Mouse (Mus musculus): Measurements from ENCODE around the gene S100g. TPM values are rescaled to one million over a fixed set of nuclear protein-coding genes. Genes with fewer than 3 reads are reported as not detected.

The S100g gene
- polyA plus RNA-seq (2014; fragmentation: Nextera tagmentation; extraction: Ambion mirVana): 0.66 TPM in 1 of 2 replicates, not detected in the other

DNA sequence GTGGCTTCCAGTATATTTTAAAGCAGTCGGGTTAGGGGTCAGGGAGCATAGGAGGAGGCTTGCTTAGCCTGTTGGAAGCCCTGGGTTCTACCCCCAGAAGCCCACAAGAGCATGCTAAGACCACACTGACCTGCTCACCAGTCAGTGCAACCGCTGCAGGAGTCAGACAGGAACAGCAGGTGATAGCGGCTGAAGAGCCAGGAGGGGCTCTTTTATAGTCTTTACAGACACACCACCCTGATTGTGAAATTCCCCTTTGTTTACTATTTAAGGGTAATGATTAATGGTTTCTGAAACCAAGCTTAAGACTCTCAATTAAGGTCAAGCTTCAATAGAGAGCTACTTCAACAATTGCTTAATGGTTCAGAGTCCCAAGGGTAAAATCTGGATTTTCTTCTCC, at the start of gene S100g:
TSS of gene S100g (minus strand) at position 217 of the 400 bp plus-strand sequence.
- Histone ChIP-seq H3K36me3 (ENCODE audit: control insufficient read depth, insufficient read depth, low read length) (no peaks in the 10 kb centered on the region), H3K9me3 (ENCODE audit: control insufficient read depth, low read length) (no peaks in the 10 kb centered on the region), H3K27ac (replicated peaks; ENCODE audit: low read depth, low read length) (no peak within 1 kb of the TSS), H3K4me3 (ENCODE audit: low read depth, low read length) (no peak within 1 kb of the TSS), H3K9ac (ENCODE audit: low read depth, low read length) (no peak within 1 kb of the TSS), H3K4me1 (ENCODE audit: control insufficient read depth, insufficient read depth, low read length) (no peaks in the 10 kb centered on the region), H3K27me3 (replicated peaks; ENCODE audit: control insufficient read depth, insufficient read depth, low read length) (peaks cover 3% of the 10 kb centered on the region), H3K4me2 (ENCODE audit: low read depth, low read length) (no peak within 1 kb of the TSS)
- ATAC-seq (ENCODE audit: low read depth): no peak
- WGBS: 59% methylated on average over 3 of the region's 3 CpGs
- peak; percentile 1 for DNase-seq (ENCODE audit: low spot score)

DNA sequence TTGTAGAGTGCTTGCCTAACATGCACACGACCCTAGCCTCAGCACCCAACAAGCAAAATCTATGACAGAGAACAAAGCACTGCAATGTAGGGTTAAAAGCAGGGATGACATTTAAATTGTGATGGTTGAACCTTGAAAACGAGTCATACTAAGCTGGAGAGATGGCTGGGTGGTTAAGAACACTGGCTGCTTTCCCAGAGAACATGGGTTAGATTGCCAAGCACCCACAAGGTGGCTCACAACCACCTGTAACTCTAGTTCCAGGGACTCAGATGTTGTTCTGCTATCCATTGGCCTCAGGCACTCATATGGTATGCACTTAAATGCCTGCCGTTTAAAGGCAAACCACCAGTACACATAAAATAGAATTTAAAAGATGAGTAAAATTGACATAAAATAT, 27.7 kb upstream of the S100g start:
- Histone ChIP-seq H3K9ac (ENCODE audit: low read depth, low read length) (no peak overlapping the region), H3K4me2 (ENCODE audit: low read depth, low read length) (no peak overlapping the region), H3K4me3 (ENCODE audit: low read depth, low read length) (no peak overlapping the region), H3K4me1 (ENCODE audit: control insufficient read depth, insufficient read depth, low read length) (no peaks in the 10 kb centered on the region), H3K27ac (replicated peaks; ENCODE audit: low read depth, low read length) (no peak overlapping the region), H3K27me3 (replicated peaks; ENCODE audit: control insufficient read depth, insufficient read depth, low read length) (no peaks in the 10 kb centered on the region), H3K36me3 (ENCODE audit: control insufficient read depth, insufficient read depth, low read length) (0 out of 2 replicates have a peak, but pooled peaks cover 5% of the 10 kb centered on the region), H3K9me3 (ENCODE audit: control insufficient read depth, low read length) (no peaks in the 10 kb centered on the region)
- DNase-seq (ENCODE audit: low spot score): peak; percentile 5
- WGBS: 67% methylated on average over 3 of the region's 3 CpGs
- no peak for ATAC-seq (ENCODE audit: low read depth)

DNA sequence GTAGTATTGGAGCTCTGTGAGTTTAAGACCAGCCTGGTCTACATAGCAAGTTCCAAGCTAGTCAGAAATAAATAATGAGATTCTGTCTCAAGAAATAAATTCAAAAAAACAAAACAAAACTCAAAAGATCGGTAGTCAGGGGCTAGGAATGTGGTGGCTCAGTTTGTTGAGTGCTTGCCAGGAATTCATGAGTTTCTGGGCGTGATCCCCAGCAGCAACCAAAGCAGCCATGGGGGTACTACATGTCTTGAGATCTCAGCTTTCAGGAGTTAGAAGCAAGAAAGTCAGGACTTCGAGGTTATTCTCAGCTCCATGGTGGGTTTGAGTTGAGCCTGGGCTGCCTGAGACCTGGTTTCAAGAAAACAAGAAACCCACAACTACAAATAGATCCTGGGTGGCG, 27.0 kb upstream of the S100g start:
- Histone ChIP-seq H3K4me2 (ENCODE audit: low read depth, low read length) (no peak overlapping the region), H3K27ac (replicated peaks; ENCODE audit: low read depth, low read length) (no peak overlapping the region)
- 75% methylated on average over 4 of the region's 4 CpGs for whole genome bisulfite sequencing

DNA sequence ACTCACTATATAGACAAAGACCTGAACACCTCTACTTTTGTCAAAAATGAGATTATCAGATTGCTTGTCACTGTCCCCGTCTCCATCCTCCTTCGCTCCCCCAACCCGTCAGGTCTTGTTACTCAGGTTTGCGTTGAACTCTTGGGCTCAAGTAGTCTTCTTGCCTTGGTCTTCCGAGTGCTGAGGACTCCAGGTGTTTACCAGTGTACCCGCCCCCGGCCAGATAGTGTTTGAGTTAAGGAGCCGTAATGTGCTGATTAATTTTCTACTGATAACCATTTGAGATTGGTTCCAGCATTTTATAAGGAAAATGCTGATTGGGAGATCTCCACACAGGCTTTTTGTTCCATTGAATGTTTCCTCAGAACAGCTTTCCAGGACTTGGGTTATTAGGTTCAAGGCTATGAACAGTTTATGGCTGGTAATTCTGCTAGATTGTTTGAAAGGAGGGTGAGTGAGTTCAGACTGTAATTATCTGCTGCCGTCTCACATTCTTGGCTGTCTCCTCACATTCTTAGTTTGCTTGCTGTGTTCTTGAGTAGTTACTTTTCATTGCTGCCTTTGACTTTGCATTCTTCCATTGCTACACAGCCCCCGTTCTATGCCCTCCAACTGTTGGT, 22.6 kb upstream of the S100g start:
- Histone ChIP-seq H3K27me3 (replicated peaks; ENCODE audit: control insufficient read depth, insufficient read depth, low read length) (no peaks in the 10 kb centered on the region), H3K9ac (ENCODE audit: low read depth, low read length) (no peak overlapping the region), H3K27ac (replicated peaks; ENCODE audit: low read depth, low read length) (no peak overlapping the region), H3K4me2 (ENCODE audit: low read depth, low read length) (no peak overlapping the region), H3K9me3 (ENCODE audit: control insufficient read depth, low read length) (no peaks in the 10 kb centered on the region), H3K36me3 (ENCODE audit: control insufficient read depth, insufficient read depth, low read length) (no peaks in the 10 kb centered on the region), H3K4me1 (ENCODE audit: control insufficient read depth, insufficient read depth, low read length) (no peaks in the 10 kb centered on the region), H3K4me3 (ENCODE audit: low read depth, low read length) (no peak overlapping the region)
- DNase-seq (ENCODE audit: low spot score): no peak
- WGBS: 91% methylated on average over 10 of the region's 10 CpGs
- no peak for ATAC-seq (ENCODE audit: low read depth)

More for the DNA sequence above, 27.0 kb upstream of the S100g start:
- H3K27me3 ChIP-seq (replicated peaks; ENCODE audit: control insufficient read depth, insufficient read depth, low read length): no peaks in the 10 kb centered on the region
- H3K4me1 ChIP-seq (ENCODE audit: control insufficient read depth, insufficient read depth, low read length): no peaks in the 10 kb centered on the region
- ATAC-seq (ENCODE audit: low read depth) (no peak), DNase-seq (ENCODE audit: low spot score) (no peak)
- no peaks in the 10 kb centered on the region for H3K36me3 ChIP-seq (ENCODE audit: control insufficient read depth, insufficient read depth, low read length)
- H3K9me3 ChIP-seq (ENCODE audit: control insufficient read depth, low read length): no peaks in the 10 kb centered on the region
- H3K9ac ChIP-seq (ENCODE audit: low read depth, low read length): no peak overlapping the region
- no peak overlapping the region for H3K4me3 ChIP-seq (ENCODE audit: low read depth, low read length)

DNA sequence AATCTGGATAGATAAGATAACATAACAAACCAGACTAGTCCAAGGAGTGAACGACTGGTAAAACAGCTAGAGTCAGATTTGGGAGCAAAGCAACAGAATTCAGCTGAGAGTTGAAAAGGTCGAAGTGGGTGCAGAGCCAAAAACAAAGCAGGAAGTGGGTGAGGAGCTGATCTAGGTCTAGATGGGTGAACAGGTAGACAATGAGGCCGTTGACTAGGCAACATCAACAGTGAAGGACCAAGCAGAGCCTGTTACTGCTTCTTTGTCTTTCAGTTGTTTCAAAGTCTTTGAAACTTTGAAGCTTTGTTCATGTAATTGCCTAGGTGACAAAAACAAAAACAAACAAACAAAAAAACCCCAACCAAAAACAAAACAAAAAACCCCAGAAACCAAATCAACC, 11.8 kb upstream of the S100g start:
- no peak overlapping the region for H3K27ac ChIP-seq (replicated peaks; ENCODE audit: low read depth, low read length)
- no peak for DNase-seq (ENCODE audit: low spot score)
- 77% methylated on average over 3 of the region's 3 CpGs for WGBS
- H3K36me3 ChIP-seq (ENCODE audit: control insufficient read depth, insufficient read depth, low read length): no peaks in the 10 kb centered on the region
- no peak for ATAC-seq (ENCODE audit: low read depth)
- no peak overlapping the region for H3K4me2 ChIP-seq (ENCODE audit: low read depth, low read length)
- H3K9me3 ChIP-seq (ENCODE audit: control insufficient read depth, low read length): no peaks in the 10 kb centered on the region
- no peak overlapping the region for H3K9ac ChIP-seq (ENCODE audit: low read depth, low read length)
- H3K4me1 ChIP-seq (ENCODE audit: control insufficient read depth, insufficient read depth, low read length): no peaks in the 10 kb centered on the region
- no peak overlapping the region for H3K4me3 ChIP-seq (ENCODE audit: low read depth, low read length)
- no peaks in the 10 kb centered on the region; the same call in 1 of the 2 replicates for H3K27me3 ChIP-seq (replicated peaks; ENCODE audit: control insufficient read depth, insufficient read depth, low read length)

DNA sequence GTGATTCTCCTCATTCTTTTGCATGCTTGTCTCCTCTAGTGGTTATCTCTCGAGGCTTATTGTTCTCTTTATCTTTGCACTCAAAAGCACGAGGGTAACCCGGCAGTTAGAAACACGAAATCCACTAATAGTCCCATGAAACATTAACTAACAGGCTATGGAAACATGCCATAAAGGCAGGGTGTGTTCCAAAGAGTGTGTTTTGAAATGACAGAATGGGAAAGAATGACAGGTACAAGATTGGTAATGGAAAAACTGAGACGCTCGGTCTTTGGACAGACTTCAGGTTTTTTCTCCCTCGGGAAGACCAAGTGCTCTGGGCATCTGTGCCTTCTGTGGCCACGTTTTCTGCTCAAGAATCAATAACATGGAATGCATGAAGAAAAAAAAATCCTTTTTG, 3.1 kb upstream of the S100g start:
- ATAC-seq (ENCODE audit: low read depth): no peak
- Histone ChIP-seq H3K4me1 (ENCODE audit: control insufficient read depth, insufficient read depth, low read length) (no peaks in the 10 kb centered on the region), H3K27me3 (replicated peaks; ENCODE audit: control insufficient read depth, insufficient read depth, low read length) (peaks cover 3% of the 10 kb centered on the region), H3K27ac (replicated peaks; ENCODE audit: low read depth, low read length) (no peak overlapping the region), H3K4me3 (ENCODE audit: low read depth, low read length) (no peak overlapping the region), H3K9me3 (ENCODE audit: control insufficient read depth, low read length) (no peaks in the 10 kb centered on the region), H3K4me2 (ENCODE audit: low read depth, low read length) (no peak overlapping the region), H3K36me3 (ENCODE audit: control insufficient read depth, insufficient read depth, low read length) (no peaks in the 10 kb centered on the region), H3K9ac (ENCODE audit: low read depth, low read length) (no peak overlapping the region)
- no peak for DNase-seq (ENCODE audit: low spot score)
- WGBS: 77% methylated on average over 8 of the region's 8 CpGs

DNA sequence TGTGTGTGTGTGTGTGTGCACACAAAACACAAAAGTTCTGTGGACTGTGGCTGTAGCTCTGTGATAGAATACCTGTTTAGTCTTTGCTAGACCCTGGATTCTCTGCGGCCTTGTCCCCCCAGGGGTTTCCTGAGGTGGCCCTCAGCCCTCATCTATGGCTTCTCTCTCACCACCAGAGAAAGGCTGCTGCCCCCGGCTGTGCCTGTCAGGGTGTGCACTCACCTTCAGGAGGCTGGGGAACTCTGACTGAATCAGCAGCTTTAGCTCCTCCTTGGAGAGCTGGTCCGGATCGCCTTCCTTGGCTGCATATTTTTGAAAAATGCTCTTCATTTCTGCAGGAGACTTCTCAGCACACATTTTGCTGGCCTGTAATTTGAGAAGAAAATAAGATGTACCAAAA, 559 bp downstream of the S100g start:
- H3K4me2 ChIP-seq (ENCODE audit: low read depth, low read length): no peak overlapping the region
- WGBS: 34% methylated on average over 4 of the region's 4 CpGs
- no peaks in the 10 kb centered on the region for H3K4me1 ChIP-seq (ENCODE audit: control insufficient read depth, insufficient read depth, low read length)
- no peak overlapping the region for H3K4me3 ChIP-seq (ENCODE audit: low read depth, low read length)
- no peak overlapping the region for H3K9ac ChIP-seq (ENCODE audit: low read depth, low read length)
- ATAC-seq (ENCODE audit: low read depth): no peak
- H3K9me3 ChIP-seq (ENCODE audit: control insufficient read depth, low read length): no peaks in the 10 kb centered on the region
- DNase-seq (ENCODE audit: low spot score): peak; percentile 2
- no peak overlapping the region for H3K27ac ChIP-seq (replicated peaks; ENCODE audit: low read depth, low read length)
- H3K36me3 ChIP-seq (ENCODE audit: control insufficient read depth, insufficient read depth, low read length): no peaks in the 10 kb centered on the region
- peaks cover 3% of the 10 kb centered on the region for H3K27me3 ChIP-seq (replicated peaks; ENCODE audit: control insufficient read depth, insufficient read depth, low read length)

DNA sequence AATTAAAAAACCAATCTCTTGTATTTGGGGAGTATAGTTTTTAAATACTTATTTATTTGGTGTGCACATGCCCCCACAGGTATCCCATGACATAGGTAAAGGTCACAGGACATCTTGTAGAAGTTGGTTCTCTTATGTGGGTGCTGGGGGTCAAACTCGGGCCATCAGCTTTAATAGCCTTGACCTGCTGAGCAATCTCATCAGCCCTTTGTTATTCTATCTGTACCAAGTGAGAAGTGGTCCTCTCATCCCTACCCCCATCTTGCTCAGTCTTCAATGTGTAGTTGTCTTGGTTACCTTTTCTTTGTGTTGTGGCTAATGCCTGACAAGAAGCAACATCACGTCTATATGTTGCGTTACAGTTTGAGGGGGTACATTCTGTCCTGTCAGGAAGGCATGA, 6.5 kb downstream of the S100g start:
- Histone ChIP-seq H3K4me1 (ENCODE audit: control insufficient read depth, insufficient read depth, low read length) (no peaks in the 10 kb centered on the region), H3K36me3 (ENCODE audit: control insufficient read depth, insufficient read depth, low read length) (no peaks in the 10 kb centered on the region), H3K4me2 (ENCODE audit: low read depth, low read length) (no peak overlapping the region), H3K27me3 (replicated peaks; ENCODE audit: control insufficient read depth, insufficient read depth, low read length) (no peaks in the 10 kb centered on the region), H3K4me3 (ENCODE audit: low read depth, low read length) (no peak overlapping the region), H3K9ac (ENCODE audit: low read depth, low read length) (no peak overlapping the region), H3K9me3 (ENCODE audit: control insufficient read depth, low read length) (no peaks in the 10 kb centered on the region), H3K27ac (replicated peaks; ENCODE audit: low read depth, low read length) (no peak overlapping the region)
- 82% methylated on average over 3 of the region's 3 CpGs for WGBS
- ATAC-seq (ENCODE audit: low read depth): no peak
- no peak for DNase-seq (ENCODE audit: low spot score)

DNA sequence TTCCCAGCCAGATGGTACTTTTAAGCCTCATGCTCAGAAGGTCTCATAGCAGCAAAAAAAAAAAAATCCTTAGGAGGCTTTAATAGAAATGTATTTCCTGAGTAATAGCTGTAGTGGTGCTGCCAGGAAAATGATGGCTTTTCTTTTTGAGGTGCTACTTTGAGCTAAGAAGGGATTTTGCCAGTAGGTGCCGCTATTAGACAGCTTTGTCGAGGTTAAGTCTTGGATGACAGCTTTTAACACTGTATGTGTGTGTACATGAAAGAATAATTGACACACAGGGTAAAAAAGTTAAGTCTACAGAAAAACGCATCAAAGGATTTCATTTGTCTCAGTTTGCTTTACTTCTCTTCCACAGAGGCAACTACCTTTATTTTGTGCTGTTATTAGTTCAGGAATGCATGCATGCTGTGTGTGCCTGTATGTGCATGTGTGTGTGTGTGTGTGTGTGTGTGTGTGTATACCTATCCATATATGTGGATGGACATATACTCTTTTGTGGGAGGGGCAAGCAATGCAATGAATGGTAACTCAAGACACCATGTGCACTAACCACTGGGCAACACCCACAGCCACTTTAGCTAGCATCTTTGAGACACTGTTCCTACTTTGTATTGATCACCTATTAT, 14.5 kb downstream of the S100g start:
- H3K27ac ChIP-seq (replicated peaks; ENCODE audit: low read depth, low read length): no peak overlapping the region
- no peaks in the 10 kb centered on the region for H3K36me3 ChIP-seq (ENCODE audit: control insufficient read depth, insufficient read depth, low read length)
- H3K4me2 ChIP-seq (ENCODE audit: low read depth, low read length): no peak overlapping the region
- DNase-seq (ENCODE audit: low spot score): peak; percentile 67
- WGBS: 36% methylated on average over 3 of the region's 3 CpGs
- H3K27me3 ChIP-seq (replicated peaks; ENCODE audit: control insufficient read depth, insufficient read depth, low read length): no peaks in the 10 kb centered on the region
- ATAC-seq (ENCODE audit: low read depth): no peak
- no peaks in the 10 kb centered on the region for H3K9me3 ChIP-seq (ENCODE audit: control insufficient read depth, low read length)
- no peaks in the 10 kb centered on the region for H3K4me1 ChIP-seq (ENCODE audit: control insufficient read depth, insufficient read depth, low read length)
- no peak overlapping the region for H3K4me3 ChIP-seq (ENCODE audit: low read depth, low read length)
- no peak overlapping the region for H3K9ac ChIP-seq (ENCODE audit: low read depth, low read length)
